Mouse (Mus musculus) ES-Bruce4 (cell line): Measurements from ENCODE around the gene Apmap.

Experiments used
- CTCF ChIP-seq: IDR thresholded peaks from one replicate; pipeline ENCODE4 v1.8.1; 2011; ENCODE audit warnings: low read depth, low read length
- POLR2A ChIP-seq: IDR thresholded peaks from one replicate; pipeline ENCODE4 v1.8.1; 2011; ENCODE audit warnings: low read length; ENCODE audit not compliant: insufficient read depth

DNA sequence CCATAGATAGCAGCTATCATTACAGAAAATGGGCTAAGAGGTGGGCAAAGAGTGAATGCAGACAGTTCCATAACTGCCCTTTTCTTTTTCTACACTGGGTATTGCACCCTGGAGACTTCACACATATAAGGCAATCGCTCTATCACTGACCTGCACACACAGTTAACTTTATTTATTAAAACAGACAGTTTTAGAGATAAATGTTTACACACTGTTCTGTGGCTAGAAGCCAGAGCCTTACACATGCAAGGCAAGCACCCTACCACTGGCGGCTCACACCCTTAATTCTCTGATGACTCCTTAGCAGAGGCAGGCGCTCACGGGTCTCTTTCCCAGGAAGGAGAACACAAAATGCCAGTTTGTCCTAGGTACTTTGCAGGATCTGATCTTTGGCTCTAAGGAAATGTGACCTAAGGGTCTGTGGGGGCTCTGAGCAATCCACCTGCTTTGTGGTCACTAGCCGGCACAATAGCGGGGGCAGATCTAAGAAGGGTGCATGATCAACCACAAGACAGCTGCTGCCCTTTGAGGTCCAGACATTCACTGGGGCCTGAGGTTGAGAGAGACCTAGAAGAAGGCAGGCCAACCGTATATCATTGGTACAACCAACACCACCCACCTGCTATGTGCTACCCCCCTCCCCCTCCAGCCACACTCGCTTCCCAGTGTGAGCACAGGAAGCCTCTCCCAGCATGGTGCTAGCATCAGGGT, 38.2 kb upstream of the Apmap start:
- TF ChIP-seq POLR2A (no peak), CTCF (no peak)
